Mouse (Mus musculus) intestine, embryonic 15.5 days (tissue): ENCODE measurements around the gene Donson. TPM values are rescaled to one million over a fixed set of nuclear protein-coding genes. Genes with fewer than 3 reads are reported as not detected.

Source experiments
- ATAC-seq: fragments of 200-750 bp; cut with Nextera tagmentation; 2 replicates; pipeline ENCODE4 v1.8.0; 2017; ENCODE audit warnings: moderate TSS enrichment, moderate library complexity
- H3K27ac ChIP-seq: fragments of 300-500 bp; sonication (generic); 2 replicates; pipeline ENCODE4 v1.5.1; 2015; ENCODE audit warnings: mild to moderate bottlenecking, inconsistent platforms
- H3K27me3 ChIP-seq: fragments of 300-500 bp; sonication (generic); replicated peaks from 2 replicates; pipeline ENCODE4 v1.6.1; 2015; ENCODE audit warnings: inconsistent platforms
- H3K36me3 ChIP-seq: fragments of 300-500 bp; sonication (generic); 2 replicates; pipeline ENCODE4 v1.6.1; 2015; ENCODE audit warnings: inconsistent platforms
- H3K4me1 ChIP-seq: fragments of 300-500 bp; sonication (generic); replicated peaks from 2 replicates; pipeline ENCODE4 v1.6.1; 2015; ENCODE audit warnings: inconsistent platforms
- H3K4me2 ChIP-seq: fragments of 300-500 bp; sonication (generic); replicated peaks from 2 replicates; pipeline ENCODE4 v1.6.1; 2015; ENCODE audit warnings: mild to moderate bottlenecking, inconsistent platforms
- H3K4me3 ChIP-seq: fragments of 300-500 bp; sonication (generic); replicated peaks from 2 replicates; pipeline ENCODE4 v1.5.1; 2015; ENCODE audit warnings: inconsistent platforms
- H3K9ac ChIP-seq: fragments of 300-500 bp; sonication (generic); 2 replicates; pipeline ENCODE4 v1.6.1; 2015; ENCODE audit warnings: inconsistent platforms
- H3K9me3 ChIP-seq: fragments of 300-500 bp; sonication (generic); 2 replicates; pipeline ENCODE4 v1.6.1; 2016; ENCODE audit warnings: inconsistent platforms
- WGBS: fragments of 180-500 bp; shearing (Covaris S2); methylation state at CpG from one replicate; pipeline ENCODE4 v1.1.7; 2015; 5-methylcytosine and 5-hydroxymethylcytosine counted together
- polyA plus RNA-seq: library from polyadenylated mRNA; unstranded; fragments of >200 nt; fragmentation: Nextera tagmentation; extraction: Ambion mirVana; gene quantifications from 2 replicates; pipeline ENCODE4 v1.2.1, GENCODE M21; 2015

The Donson gene
- polyA plus RNA-seq, 1 experiment from 2014 or later, result 17.6 TPM

GRCm38 (mm10) chr16:91680656-91681055 is 7.9 kb downstream of the Donson start:
- Histone ChIP-seq H3K27me3 (no peaks in the 10 kb centered on the region), H3K4me1 (no peaks in the 10 kb centered on the region), H3K9ac (no peak overlapping the region), H3K36me3 (peaks cover 20% of the 10 kb centered on the region), H3K9me3 (no peaks in the 10 kb centered on the region), H3K27ac (no peak overlapping the region), H3K4me2 (no peak overlapping the region), H3K4me3 (no peak overlapping the region)
- no peak for ATAC-seq
- 77% methylated on average over 5 of the region's 5 CpGs for WGBS

- H3K36me3 ChIP-seq, result peaks cover 23% of the 10 kb centered on the region
- ATAC-seq, result peak; percentile 91
- H3K4me1 ChIP-seq, result no peaks in the 10 kb centered on the region
- H3K9me3 ChIP-seq, result no peaks in the 10 kb centered on the region
- H3K4me2 ChIP-seq, result no peak overlapping the region
- H3K4me3 ChIP-seq, result no peak overlapping the region
- no peak overlapping the region for H3K9ac ChIP-seq
- no peaks in the 10 kb centered on the region for H3K27me3 ChIP-seq
- 76% methylated on average over 5 of the region's 5 CpGs for WGBS
- no peak overlapping the region for H3K27ac ChIP-seq
Measured at GRCm38 (mm10) chr16:91678147-91678911, 10.2 kb downstream of the Donson start.

GRCm38 (mm10) chr16:91674500-91674899 is 14.1 kb downstream of the Donson start:
- no peak overlapping the region for H3K4me2 ChIP-seq
- H3K4me3 ChIP-seq, result no peak overlapping the region
- H3K9ac ChIP-seq, result no peak overlapping the region
- no peak overlapping the region for H3K27ac ChIP-seq
- ATAC-seq, result no peak
- H3K36me3 ChIP-seq, result peaks cover 45% of the 10 kb centered on the region
- WGBS, result 72% methylated on average over 4 of the region's 4 CpGs
- no peaks in the 10 kb centered on the region for H3K9me3 ChIP-seq
- no peaks in the 10 kb centered on the region for H3K4me1 ChIP-seq
- H3K27me3 ChIP-seq, result no peaks in the 10 kb centered on the region

- Histone ChIP-seq H3K36me3 (peaks cover 49% of the 10 kb centered on the region), H3K4me2 (no peak overlapping the region), H3K9ac (no peak overlapping the region), H3K4me3 (no peak overlapping the region), H3K27me3 (no peaks in the 10 kb centered on the region), H3K9me3 (no peaks in the 10 kb centered on the region), H3K27ac (no peak overlapping the region), H3K4me1 (no peaks in the 10 kb centered on the region)
- no peak for ATAC-seq
- 91% methylated on average over 3 of the region's 3 CpGs for WGBS
Measured at GRCm38 (mm10) chr16:91663795-91664194, 24.8 kb downstream of the Donson start.

GRCm38 (mm10) chr16:91662336-91662735 is 26.2 kb downstream of the Donson start:
- Histone ChIP-seq H3K9me3 (no peaks in the 10 kb centered on the region), H3K4me1 (no peaks in the 10 kb centered on the region), H3K27ac (no peak overlapping the region), H3K4me2 (no peak overlapping the region), H3K36me3 (peaks cover 62% of the 10 kb centered on the region), H3K4me3 (no peak overlapping the region), H3K9ac (no peak overlapping the region), H3K27me3 (no peaks in the 10 kb centered on the region)
- no peak for ATAC-seq
- 96% methylated on average over 16 of the region's 16 CpGs for WGBS

GRCm38 (mm10) chr16:91661397-91661796 is 27.2 kb downstream of the Donson start:
- no peak overlapping the region for H3K9ac ChIP-seq
- no peak for ATAC-seq
- H3K4me2 ChIP-seq, result no peak overlapping the region
- H3K27ac ChIP-seq, result no peak overlapping the region
- H3K4me1 ChIP-seq, result no peaks in the 10 kb centered on the region
- H3K4me3 ChIP-seq, result no peak overlapping the region
- H3K36me3 ChIP-seq, result peaks cover 67% of the 10 kb centered on the region
- H3K9me3 ChIP-seq, result no peaks in the 10 kb centered on the region
- WGBS, result 68% methylated on average over 1 of the region's 1 CpGs
- H3K27me3 ChIP-seq, result no peaks in the 10 kb centered on the region

DNA sequence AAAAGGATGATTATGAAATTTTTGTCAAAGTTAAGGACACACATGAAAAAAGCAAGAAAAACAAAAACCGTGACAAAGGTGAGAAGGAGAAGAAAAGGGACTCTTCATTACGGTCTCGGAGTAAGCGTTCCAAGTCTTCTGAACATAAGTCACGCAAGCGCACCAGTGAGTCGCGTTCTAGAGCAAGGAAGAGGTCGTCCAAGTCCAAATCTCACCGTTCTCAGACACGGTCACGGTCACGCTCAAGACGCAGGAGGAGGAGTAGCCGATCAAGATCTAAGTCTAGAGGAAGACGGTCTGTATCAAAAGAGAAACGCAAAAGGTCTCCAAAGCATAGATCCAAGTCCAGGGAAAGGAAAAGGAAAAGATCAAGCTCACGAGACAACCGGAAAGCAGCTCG is 28.8 kb downstream of the Donson start:
- Histone ChIP-seq H3K4me3 (no peak overlapping the region), H3K9me3 (no peaks in the 10 kb centered on the region), H3K9ac (no peak overlapping the region), H3K36me3 (peaks cover 70% of the 10 kb centered on the region), H3K4me2 (no peak overlapping the region), H3K27ac (no peak overlapping the region), H3K27me3 (no peaks in the 10 kb centered on the region), H3K4me1 (no peaks in the 10 kb centered on the region)
- WGBS, result 95% methylated on average over 20 of the region's 20 CpGs
- ATAC-seq, result no peak

DNA sequence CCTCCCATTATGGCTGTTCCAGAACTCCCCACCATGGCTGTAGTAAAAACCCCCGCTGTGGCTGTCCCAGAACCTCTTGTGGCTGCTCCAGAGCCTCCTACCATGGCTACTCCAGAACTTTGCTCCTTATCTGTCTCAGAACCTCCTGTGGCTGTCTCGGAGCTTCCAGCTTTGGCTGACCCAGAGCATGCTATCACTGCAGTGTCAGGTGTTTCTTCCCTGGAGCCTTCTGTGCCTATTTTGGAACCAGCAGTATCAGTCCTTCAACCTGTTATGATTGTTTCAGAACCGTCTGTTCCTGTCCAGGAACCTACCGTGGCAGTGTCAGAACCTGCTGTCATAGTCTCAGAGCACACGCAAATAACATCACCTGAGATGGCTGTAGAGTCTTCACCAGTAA is 30.1 kb downstream of the Donson start:
- Histone ChIP-seq H3K36me3 (peaks cover 68% of the 10 kb centered on the region), H3K4me3 (no peak overlapping the region), H3K9ac (no peak overlapping the region), H3K4me2 (no peak overlapping the region), H3K27ac (no peak overlapping the region), H3K27me3 (no peaks in the 10 kb centered on the region), H3K4me1 (no peaks in the 10 kb centered on the region), H3K9me3 (no peaks in the 10 kb centered on the region)
- no peak for ATAC-seq
- 94% methylated on average over 5 of the region's 5 CpGs for WGBS

DNA sequence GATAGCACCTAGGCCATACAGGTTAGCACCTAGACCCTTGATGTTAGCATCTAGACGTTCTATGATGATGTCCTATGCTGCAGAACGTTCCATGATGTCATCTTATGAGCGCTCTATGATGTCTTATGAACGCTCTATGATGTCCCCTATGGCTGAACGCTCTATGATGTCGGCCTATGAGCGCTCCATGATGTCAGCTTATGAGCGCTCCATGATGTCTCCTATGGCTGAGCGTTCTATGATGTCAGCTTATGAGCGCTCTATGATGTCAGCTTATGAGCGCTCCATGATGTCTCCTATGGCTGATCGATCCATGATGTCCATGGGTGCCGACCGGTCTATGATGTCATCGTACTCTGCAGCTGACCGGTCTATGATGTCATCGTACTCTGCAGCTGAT is 31.3 kb downstream of the Donson start:
- H3K4me2 ChIP-seq, result no peak overlapping the region
- ATAC-seq, result peak; percentile 35; the same call in 1 of the 2 replicates
- 0 out of 2 replicates have a peak, but pooled peaks cover under 1% of the 10 kb centered on the region for H3K4me1 ChIP-seq
- 97% methylated on average over 17 of the region's 17 CpGs for WGBS
- H3K9ac ChIP-seq, result no peak overlapping the region
- no peak overlapping the region for H3K4me3 ChIP-seq
- H3K27ac ChIP-seq, result no peak overlapping the region
- no peaks in the 10 kb centered on the region for H3K27me3 ChIP-seq
- H3K9me3 ChIP-seq, result no peaks in the 10 kb centered on the region
- peaks cover 64% of the 10 kb centered on the region for H3K36me3 ChIP-seq

DNA sequence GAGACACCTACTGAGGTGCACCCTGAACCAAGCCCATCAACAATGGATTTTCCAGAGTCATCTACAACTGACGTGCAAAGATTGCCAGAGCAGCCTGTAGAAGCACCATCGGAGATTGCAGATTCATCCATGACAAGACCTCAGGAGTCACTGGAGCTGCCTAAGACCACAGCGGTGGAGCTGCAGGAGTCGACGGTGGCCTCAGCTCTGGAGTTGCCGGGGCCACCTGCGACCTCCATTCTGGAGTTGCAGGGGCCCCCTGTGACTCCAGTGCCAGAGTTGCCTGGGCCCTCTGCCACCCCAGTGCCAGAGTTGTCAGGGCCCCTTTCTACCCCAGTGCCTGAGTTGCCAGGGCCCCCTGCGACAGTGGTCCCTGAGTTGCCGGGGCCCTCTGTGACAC is 33.3 kb downstream of the Donson start:
- ATAC-seq, result no peak
- Histone ChIP-seq H3K4me2 (no peak overlapping the region), H3K27ac (no peak overlapping the region), H3K36me3 (peaks cover 67% of the 10 kb centered on the region), H3K4me3 (no peak overlapping the region), H3K4me1 (peaks cover 4% of the 10 kb centered on the region; the same call in 1 of the 2 replicates), H3K9ac (no peak overlapping the region), H3K9me3 (no peaks in the 10 kb centered on the region), H3K27me3 (no peaks in the 10 kb centered on the region)
- WGBS, result 95% methylated on average over 9 of the region's 9 CpGs

GRCm38 (mm10) chr16:91652191-91652590 is 36.4 kb downstream of the Donson start:
- WGBS, result 93% methylated on average over 3 of the region's 3 CpGs
- Histone ChIP-seq H3K9me3 (no peaks in the 10 kb centered on the region), H3K36me3 (peaks cover 36% of the 10 kb centered on the region), H3K9ac (no peak overlapping the region), H3K4me3 (no peak overlapping the region), H3K4me1 (peaks cover 8% of the 10 kb centered on the region; the same call in 1 of the 2 replicates), H3K27me3 (no peaks in the 10 kb centered on the region), H3K27ac (no peak overlapping the region), H3K4me2 (no peak overlapping the region)
- ATAC-seq, result no peak

DNA sequence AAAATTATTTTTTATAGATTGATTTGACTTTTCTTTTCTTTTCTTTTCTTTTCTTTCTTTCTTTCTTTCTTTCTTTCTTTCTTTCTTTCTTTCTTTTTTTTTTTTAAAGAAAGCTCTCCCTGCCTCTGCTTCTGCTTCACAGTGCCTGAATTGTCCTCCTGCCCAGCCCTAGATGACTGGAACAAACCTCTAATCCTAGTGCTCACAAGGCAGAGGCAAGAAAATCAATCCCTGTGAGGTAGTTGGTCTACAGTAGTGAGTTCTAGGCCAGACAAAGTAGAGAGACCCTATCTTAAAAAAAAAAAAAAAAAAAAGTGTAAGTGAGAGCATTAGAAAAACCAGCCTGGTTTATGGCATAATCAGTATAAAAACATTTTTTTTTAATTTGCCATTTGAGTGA is 38.8 kb downstream of the Donson start:
- Histone ChIP-seq H3K9me3 (no peaks in the 10 kb centered on the region), H3K4me2 (no peak overlapping the region), H3K4me1 (peaks cover 10% of the 10 kb centered on the region; the same call in 1 of the 2 replicates), H3K27me3 (no peaks in the 10 kb centered on the region), H3K36me3 (peaks cover 12% of the 10 kb centered on the region), H3K27ac (no peak overlapping the region), H3K9ac (no peak overlapping the region), H3K4me3 (no peak overlapping the region)
- no peak for ATAC-seq

DNA sequence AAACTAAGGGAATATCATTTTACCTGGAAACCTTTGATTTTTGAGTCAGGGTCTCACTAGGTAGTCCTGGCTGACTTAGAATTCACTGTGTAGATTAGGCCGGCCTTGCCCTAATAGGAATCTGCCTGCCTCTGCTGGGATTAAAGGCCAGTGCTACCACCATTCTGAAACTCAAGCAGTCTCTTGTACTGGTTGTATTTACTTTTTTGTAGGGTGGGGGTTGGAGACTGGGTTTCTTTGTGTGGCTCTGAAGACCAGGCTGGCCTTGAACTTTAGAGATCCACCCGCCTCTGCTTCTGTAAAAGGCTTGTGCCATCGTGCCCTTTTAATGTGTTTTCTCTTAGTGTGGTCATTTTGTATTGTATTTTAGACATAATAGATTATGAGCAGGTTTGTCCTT is 39.3 kb downstream of the Donson start:
- peak overlapping the region; percentile 19 for H3K4me3 ChIP-seq
- 56% methylated on average over 3 of the region's 3 CpGs for WGBS
- no peak for ATAC-seq
- H3K27me3 ChIP-seq, result no peaks in the 10 kb centered on the region
- H3K4me2 ChIP-seq, result peak overlapping the region; percentile 48
- H3K9me3 ChIP-seq, result no peaks in the 10 kb centered on the region
- peaks cover 13% of the 10 kb centered on the region; the same call in 1 of the 2 replicates for H3K4me1 ChIP-seq
- H3K27ac ChIP-seq, result no peak overlapping the region
- H3K9ac ChIP-seq, result peak overlapping the region; percentile 3; the same call in 1 of the 2 replicates
- peaks cover 10% of the 10 kb centered on the region for H3K36me3 ChIP-seq
